Mouse (Mus musculus) embryonic facial prominence, embryonic 11.5 days (tissue): ENCODE data around the gene Aifm3. TPM values are rescaled to one million over a fixed set of nuclear protein-coding genes. Genes with fewer than 3 reads are reported as not detected.

ENCODE experiments used
- ATAC-seq: fragments of 200-750 bp; cut with Nextera tagmentation; replicated peaks from 2 replicates; pipeline ENCODE4 v1.8.0; 2017; ENCODE audit warnings: low read depth; ENCODE audit not compliant: insufficient number of reproducible peaks, low FRiP score, low TSS enrichment
- DNase-seq: peaks from one replicate; pipeline ENCODE4 v3.0.0-alpha.2; 2015; ENCODE audit warnings: low spot score
- H3K27ac ChIP-seq: fragments of 300-500 bp; sonication (generic); replicated peaks from 2 replicates; pipeline ENCODE4 v1.5.1; 2014; ENCODE audit warnings: mild to moderate bottlenecking, low read depth, low read length, control low read depth
- H3K27me3 ChIP-seq: fragments of 300-500 bp; sonication (generic); 2 replicates; pipeline ENCODE4 v1.6.1; 2014; ENCODE audit warnings: mild to moderate bottlenecking, low read length, moderate library complexity, mixed read lengths; ENCODE audit not compliant: control insufficient read depth, insufficient read depth
- H3K36me3 ChIP-seq: fragments of 300-500 bp; sonication (generic); replicated peaks from 2 replicates; pipeline ENCODE4 v1.6.1; 2014; ENCODE audit warnings: low read depth, mild to moderate bottlenecking, low read length, moderate library complexity, mixed read lengths; ENCODE audit not compliant: control insufficient read depth, insufficient read depth
- H3K4me1 ChIP-seq: fragments of 300-500 bp; sonication (generic); 2 replicates; pipeline ENCODE4 v1.6.1; 2014; ENCODE audit warnings: low read length, mixed read lengths; ENCODE audit not compliant: control insufficient read depth, insufficient read depth
- H3K4me2 ChIP-seq: fragments of 300-500 bp; sonication (generic); 2 replicates; pipeline ENCODE4 v1.6.1; 2014; ENCODE audit warnings: low read depth, mild to moderate bottlenecking, control low read depth, low read length, moderate library complexity
- H3K4me3 ChIP-seq: fragments of 300-500 bp; sonication (generic); 2 replicates; pipeline ENCODE4 v1.5.1; 2014; ENCODE audit warnings: low read depth, low read length, control low read depth
- H3K9ac ChIP-seq: fragments of 300-500 bp; sonication (generic); replicated peaks from 2 replicates; pipeline ENCODE4 v1.6.1; 2014; ENCODE audit warnings: mild to moderate bottlenecking, control low read depth, low read length
- H3K9me3 ChIP-seq: fragments of 300-500 bp; sonication (generic); replicated peaks from 2 replicates; pipeline ENCODE4 v1.6.1; 2016; ENCODE audit warnings: mild to moderate bottlenecking, low read length, inconsistent platforms, mixed read lengths; ENCODE audit not compliant: control insufficient read depth
- WGBS: fragments of 180-500 bp; shearing (Covaris S2); extraction: QIAGEN DNeasy Blood & Tissue Kit; methylation state at CpG from one replicate; pipeline ENCODE4 v1.1.7; 2014; 5-methylcytosine and 5-hydroxymethylcytosine counted together
- polyA plus RNA-seq: library from polyadenylated mRNA; unstranded; fragments of >200 nt; fragmentation: Nextera tagmentation; extraction: Ambion mirVana; gene quantifications from 2 replicates; pipeline ENCODE4 v1.2.1, GENCODE M21; 2014

Gene Aifm3
- polyA plus RNA-seq, 1 experiment from 2014 or later, result 0.77 TPM

GRCm38 (mm10) chr16:17525524-17525923 lies 36.1 kb downstream of the Aifm3 start:
- no peak overlapping the region for H3K9ac ChIP-seq
- ATAC-seq (no peak), DNase-seq (no peak)
- peaks cover 21% of the 10 kb centered on the region for H3K36me3 ChIP-seq
- no peaks in the 10 kb centered on the region for H3K27me3 ChIP-seq
- H3K4me1 ChIP-seq, result no peaks in the 10 kb centered on the region
- 76% methylated on average over 3 of the region's 3 CpGs for WGBS
- no peaks in the 10 kb centered on the region for H3K9me3 ChIP-seq
- no peak overlapping the region for H3K27ac ChIP-seq
- no peak overlapping the region for H3K4me2 ChIP-seq
- H3K4me3 ChIP-seq, result no peak overlapping the region

- ATAC-seq, result no peak
- peaks cover 21% of the 10 kb centered on the region for H3K36me3 ChIP-seq
- H3K27ac ChIP-seq, result no peak overlapping the region
- H3K9ac ChIP-seq, result no peak overlapping the region
- H3K9me3 ChIP-seq, result no peaks in the 10 kb centered on the region
- no peak overlapping the region for H3K4me2 ChIP-seq
- no peaks in the 10 kb centered on the region for H3K27me3 ChIP-seq
- H3K4me1 ChIP-seq, result no peaks in the 10 kb centered on the region
- 92% methylated on average over 6 of the region's 6 CpGs for whole genome bisulfite sequencing
- no peak overlapping the region for H3K4me3 ChIP-seq
- DNase-seq, result no peak
Observed at GRCm38 (mm10) chr16:17526223-17526622, 36.8 kb downstream of the Aifm3 start.

GRCm38 (mm10) chr16:17527606-17528005 lies 38.2 kb downstream of the Aifm3 start:
- Histone ChIP-seq H3K4me1 (no peaks in the 10 kb centered on the region), H3K9me3 (no peaks in the 10 kb centered on the region), H3K4me3 (no peak overlapping the region), H3K4me2 (no peak overlapping the region), H3K9ac (no peak overlapping the region), H3K36me3 (peaks cover 18% of the 10 kb centered on the region), H3K27ac (no peak overlapping the region), H3K27me3 (no peaks in the 10 kb centered on the region)
- no peak for DNase-seq
- ATAC-seq, result no peak

- Histone ChIP-seq H3K4me3 (no peak overlapping the region), H3K4me1 (no peaks in the 10 kb centered on the region), H3K27ac (no peak overlapping the region), H3K9ac (no peak overlapping the region; the same call in 1 of the 2 replicates), H3K9me3 (no peaks in the 10 kb centered on the region), H3K36me3 (peaks cover 15% of the 10 kb centered on the region), H3K27me3 (no peaks in the 10 kb centered on the region), H3K4me2 (no peak overlapping the region)
- DNase-seq (no peak), ATAC-seq (no peak)
- WGBS, result 92% methylated on average over 13 of the region's 13 CpGs
Observed at GRCm38 (mm10) chr16:17528276-17528675, 38.9 kb downstream of the Aifm3 start.

DNA sequence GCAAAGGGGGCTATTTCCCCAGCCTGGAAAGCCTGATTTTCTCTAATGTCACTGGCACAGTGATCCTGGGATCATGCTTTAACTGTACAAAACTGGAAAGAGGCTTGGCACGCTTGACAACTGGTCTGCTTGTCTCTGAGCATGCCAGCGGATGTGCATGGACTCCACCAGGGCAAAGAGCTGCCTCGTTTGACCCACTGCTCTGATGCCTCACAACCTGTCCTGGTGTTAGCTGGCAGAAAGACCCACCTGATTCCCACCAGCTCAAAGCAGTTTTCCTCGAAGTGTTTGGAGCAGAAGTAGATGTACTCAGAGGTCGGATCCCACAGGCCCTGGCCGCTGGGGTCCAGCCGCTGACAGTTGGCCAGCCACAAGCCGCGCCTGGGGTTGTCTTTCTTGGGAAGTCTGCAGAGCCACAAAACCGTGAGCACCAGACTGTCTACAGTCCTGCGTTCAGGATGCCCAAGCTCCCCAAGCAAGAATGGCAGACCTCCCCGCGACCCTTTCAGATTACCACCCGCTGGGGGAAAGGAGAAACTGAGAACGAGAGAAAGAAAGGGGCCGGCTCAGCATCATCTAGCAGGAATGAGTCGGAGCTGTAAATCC lies 40.7 kb downstream of the Aifm3 start:
- Histone ChIP-seq H3K4me3 (peak overlapping the region; percentile 69), H3K4me1 (no peaks in the 10 kb centered on the region), H3K27me3 (no peaks in the 10 kb centered on the region), H3K9ac (peak overlapping the region; percentile 83), H3K9me3 (no peaks in the 10 kb centered on the region), H3K4me2 (peak overlapping the region; percentile 92), H3K27ac (peak overlapping the region; percentile 78), H3K36me3 (peaks cover 10% of the 10 kb centered on the region)
- WGBS, result 17% methylated on average over 17 of the region's 17 CpGs
- ATAC-seq (peak; percentile 4; the same call in 1 of the 2 replicates), DNase-seq (peak; percentile 9)

GRCm38 (mm10) chr16:17530640-17531288 lies 41.4 kb downstream of the Aifm3 start, which contains the start of gene Thap7:
Thap7 (minus strand) TSS chr16:17531136.
- DNase-seq (peak; percentile 99), ATAC-seq (peak; percentile 93)
- Histone ChIP-seq H3K36me3 (peaks cover 6% of the 10 kb centered on the region), H3K27me3 (no peaks in the 10 kb centered on the region), H3K9me3 (no peaks in the 10 kb centered on the region), H3K27ac (peak within 1 kb of the TSS; percentile 78), H3K4me1 (no peaks in the 10 kb centered on the region), H3K9ac (peak within 1 kb of the TSS; percentile 83), H3K4me3 (peak within 1 kb of the TSS; percentile 69), H3K4me2 (peak within 1 kb of the TSS; percentile 92)
- under 1% methylated on average over 67 of the region's 67 CpGs for WGBS

DNA sequence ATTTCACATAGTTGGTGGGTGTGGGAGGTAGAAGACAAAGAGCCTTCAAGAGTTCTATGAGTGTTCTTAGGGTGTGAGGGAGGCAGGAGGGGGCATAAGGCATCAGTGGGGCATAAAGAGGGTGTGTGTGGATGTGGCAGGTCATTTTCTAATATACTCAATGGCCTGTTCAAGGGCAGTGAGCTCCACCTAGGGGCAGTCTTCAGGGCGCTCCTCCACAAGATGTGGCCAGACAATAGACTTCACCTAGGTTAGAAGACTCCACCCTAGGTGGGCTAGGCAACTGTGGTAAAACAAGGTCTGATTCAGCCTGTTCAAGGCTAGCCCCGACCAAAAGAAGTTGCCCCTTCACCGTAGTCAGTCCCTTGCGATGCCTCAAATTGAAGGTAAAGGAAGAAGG lies 42.9 kb downstream of the Aifm3 start:
- peak; percentile 14 for DNase-seq
- H3K4me2 ChIP-seq, result no peak overlapping the region; the same call in 1 of the 2 replicates
- no peaks in the 10 kb centered on the region for H3K9me3 ChIP-seq

DNA sequence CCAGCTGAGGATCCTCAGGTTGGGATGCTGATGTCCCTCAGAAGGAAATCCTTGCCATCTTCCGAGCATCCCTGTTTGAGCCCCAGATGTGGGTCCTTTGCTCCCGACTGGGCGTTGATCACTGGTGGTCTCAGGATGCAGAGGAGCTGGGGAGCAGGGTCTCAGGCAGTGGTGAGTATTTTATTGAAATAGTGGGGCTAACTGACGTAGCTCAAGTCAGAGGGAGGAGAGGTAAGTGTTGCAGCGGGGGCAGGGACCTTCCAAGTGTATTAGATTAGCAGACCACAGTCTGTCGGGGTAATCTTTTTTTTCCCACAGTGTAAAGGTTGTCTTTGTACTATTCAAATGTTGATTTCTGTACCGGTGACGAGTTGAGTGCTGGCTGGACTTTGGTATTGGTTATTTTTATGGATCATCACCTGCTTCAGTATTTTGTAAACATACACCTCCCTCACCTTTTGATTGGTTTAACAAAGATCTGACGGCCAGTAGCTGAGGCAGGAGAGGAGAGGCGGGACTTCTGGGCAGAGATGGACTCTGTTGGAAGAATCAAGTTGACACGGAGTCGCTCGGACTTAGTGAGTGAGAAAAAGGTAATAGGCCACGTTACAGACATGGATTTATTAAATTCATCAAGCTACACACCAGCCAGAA lies 43.4 kb downstream of the Aifm3 start:
- Histone ChIP-seq H3K4me3 (no peak overlapping the region), H3K4me2 (no peak overlapping the region), H3K9me3 (no peaks in the 10 kb centered on the region), H3K27ac (no peak overlapping the region), H3K27me3 (no peaks in the 10 kb centered on the region), H3K36me3 (no peaks in the 10 kb centered on the region), H3K4me1 (no peaks in the 10 kb centered on the region), H3K9ac (no peak overlapping the region)
- DNase-seq (no peak), ATAC-seq (no peak)
- WGBS, result 66% methylated on average over 14 of the region's 14 CpGs

More for the DNA sequence above, 42.9 kb downstream of the Aifm3 start:
- WGBS, result 57% methylated on average over 4 of the region's 4 CpGs
- Histone ChIP-seq H3K36me3 (peaks cover 3% of the 10 kb centered on the region; the same call in 1 of the 2 replicates), H3K4me3 (no peak overlapping the region), H3K27ac (no peak overlapping the region), H3K9ac (no peak overlapping the region), H3K4me1 (no peaks in the 10 kb centered on the region), H3K27me3 (no peaks in the 10 kb centered on the region)
- ATAC-seq, result no peak
